Mouse (Mus musculus) left cerebral cortex, adult 8-10 months (tissue): Measurements from ENCODE around the gene Parp16. TPM values are rescaled to one million over a fixed set of nuclear protein-coding genes. Genes with fewer than 3 reads are reported as not detected.

Experiments used
- DNase-seq, 2 experiments: peaks; one replicate each; pipeline ENCODE4 v3.0.0; 2022; ENCODE audit warnings: low spot score in 2 of 2
- total RNA-seq, 4 experiments: library from RNA; stranded (reverse); gene quantifications; 2 replicates each; pipeline ENCODE4 v1.2.4; 2022

Gene Parp16
- total RNA-seq, 4 experiments from 2014 or later, result 3.4 to 4.8 (median 4.0) TPM

GRCm38 (mm10) chr9:65178336-65179213 is 16.6 kb upstream of the Parp16 start:
- DNase-seq, result no peak

GRCm38 (mm10) chr9:65179817-65180624 is 15.1 kb upstream of the Parp16 start:
- DNase-seq, result no peak

- DNase-seq, result peak; percentile 70 to 82
Measured at GRCm38 (mm10) chr9:65188599-65188998, 6.6 kb upstream of the Parp16 start.

- DNase-seq, result no peak
Measured at GRCm38 (mm10) chr9:65190306-65190705, 4.8 kb upstream of the Parp16 start.

- DNase-seq, result no peak
Measured at GRCm38 (mm10) chr9:65191389-65191754, 3.8 kb upstream of the Parp16 start.

GRCm38 (mm10) chr9:65191755-65192469 is 3.2 kb upstream of the Parp16 start:
- DNase-seq, result no peak

- no peak for DNase-seq
Measured at GRCm38 (mm10) chr9:65193214-65193613, 1.9 kb upstream of the Parp16 start.

GRCm38 (mm10) chr9:65195621-65195981 is 448 bp downstream of the Parp16 start:
- DNase-seq, result peak in 1 of 2 experiments; percentile 44

GRCm38 (mm10) chr9:65195982-65196737 is 1.0 kb downstream of the Parp16 start:
- no peak for DNase-seq

GRCm38 (mm10) chr9:65196738-65197569 is 1.8 kb downstream of the Parp16 start:
- peak; percentile 90 for DNase-seq

- no peak for DNase-seq
Measured at GRCm38 (mm10) chr9:65197826-65198225, 2.7 kb downstream of the Parp16 start.

GRCm38 (mm10) chr9:65199723-65200122 is 4.6 kb downstream of the Parp16 start:
- no peak for DNase-seq

GRCm38 (mm10) chr9:65200606-65201005 is 5.5 kb downstream of the Parp16 start:
- DNase-seq, result no peak

GRCm38 (mm10) chr9:65201021-65201380 is 5.8 kb downstream of the Parp16 start:
- no peak for DNase-seq

- peak; percentile 68 to 70 for DNase-seq
Measured at GRCm38 (mm10) chr9:65201381-65202164, 6.4 kb downstream of the Parp16 start.

- DNase-seq, result no peak
Measured at GRCm38 (mm10) chr9:65202165-65202754, 7.1 kb downstream of the Parp16 start.

GRCm38 (mm10) chr9:65205049-65205815 is 10.1 kb downstream of the Parp16 start:
- no peak for DNase-seq
